Mouse (Mus musculus) liver, embryonic 14.5 days (tissue): ENCODE measurements around the gene Gm10271.

Source experiments
- CTCF ChIP-seq: IDR thresholded peaks from 2 replicates; pipeline ENCODE4 v1.5.1; 2016; ENCODE audit warnings: antibody characterized with exemption, low read depth, control low read depth
- EP300 ChIP-seq: IDR thresholded peaks from 2 replicates; pipeline ENCODE4 v1.6.1; 2016; ENCODE audit warnings: antibody characterized with exemption, low read depth

DNA sequence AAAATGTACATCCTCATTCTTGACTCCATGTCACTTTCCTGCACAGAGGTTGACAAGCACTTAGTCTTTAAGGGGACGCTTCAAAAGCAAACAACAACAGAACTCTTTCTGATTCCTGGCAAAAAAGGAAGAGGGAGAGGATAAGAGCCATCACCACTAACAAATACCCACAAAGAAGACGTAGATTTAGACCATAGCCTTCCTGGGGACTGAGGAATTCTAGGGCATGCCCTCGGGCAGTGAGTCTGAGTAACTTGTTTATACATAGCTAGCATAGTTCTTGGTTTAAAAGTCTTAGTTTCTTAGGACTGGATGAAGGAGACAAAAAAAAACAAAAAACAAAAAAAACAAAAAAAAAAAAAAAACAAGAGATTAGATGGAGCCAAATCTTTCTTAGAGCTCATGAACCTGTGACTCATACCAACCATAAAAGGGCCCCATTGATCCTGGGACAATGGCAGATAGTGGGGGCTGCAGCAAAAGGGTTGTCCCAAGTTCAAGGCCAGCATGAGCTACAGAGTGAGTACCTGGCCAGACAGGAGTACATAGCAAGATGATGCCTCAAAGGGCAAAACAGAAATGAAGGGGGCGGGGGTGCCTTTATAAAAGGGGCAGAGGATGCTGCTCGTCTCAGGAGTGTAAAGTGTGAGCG is 23.3 kb upstream of the Gm10271 start:
- TF ChIP-seq CTCF (no peak), EP300 (no peak)
